Mouse (Mus musculus) gastrocnemius, adult 18-20 months (tissue): Measurements from ENCODE around the gene Cobll1. TPM values are rescaled to one million over a fixed set of nuclear protein-coding genes. Genes with fewer than 3 reads are reported as not detected.
A peak's percentile ranks its signal among the peaks of the same experiment; 100 is the strongest.

Experiments
- DNase-seq: peaks from one replicate; pipeline ENCODE4 v3.0.0; 2021; ENCODE audit warnings: low spot score
- total RNA-seq, 2 experiments: library from RNA; stranded (reverse); gene quantifications; 2 replicates each; pipeline ENCODE4 v1.2.3; 2021

Gene Cobll1
- total RNA-seq, 2 experiments from 2014 or later = 5.5 to 8.8 TPM

DNA sequence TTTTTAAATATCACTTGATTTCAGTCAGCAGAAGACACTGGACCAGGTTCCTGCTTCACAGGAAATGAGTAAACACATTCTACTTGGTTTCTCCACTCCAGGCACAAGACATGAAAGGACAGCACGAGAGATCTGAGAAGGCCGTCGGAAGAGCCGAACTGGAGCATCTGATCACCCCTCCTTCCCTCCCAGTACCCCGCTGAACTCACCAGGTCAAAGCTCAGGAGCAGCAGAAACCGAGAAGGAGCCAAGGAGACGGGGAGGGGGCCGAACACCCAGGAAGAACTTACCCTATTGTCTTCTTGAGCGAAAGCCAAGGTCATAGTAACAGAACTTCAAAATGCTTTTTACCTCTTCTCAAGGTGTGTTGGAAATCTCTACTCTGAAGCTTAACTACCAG is 39.5 kb downstream of the Cobll1 start:
- DNase-seq = no peak

DNA sequence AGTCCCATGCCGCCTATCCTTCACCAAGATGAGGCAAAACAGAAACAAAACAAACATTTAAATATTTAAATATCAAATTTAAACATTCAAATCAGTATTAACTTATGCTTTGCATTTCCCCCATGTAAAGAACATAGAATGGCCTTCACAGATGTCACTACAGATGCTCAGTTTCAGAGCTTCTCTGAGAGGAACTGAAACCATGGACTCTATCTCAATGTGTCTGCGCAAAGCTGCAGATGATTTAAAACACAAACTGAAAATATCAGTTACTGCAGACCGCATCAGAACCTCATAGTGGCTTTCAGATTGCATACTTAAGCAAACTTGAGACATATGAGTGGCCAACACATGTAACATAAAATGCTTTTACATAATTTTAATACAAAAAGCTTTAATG is 40.6 kb downstream of the Cobll1 start:
- no peak for DNase-seq

DNA sequence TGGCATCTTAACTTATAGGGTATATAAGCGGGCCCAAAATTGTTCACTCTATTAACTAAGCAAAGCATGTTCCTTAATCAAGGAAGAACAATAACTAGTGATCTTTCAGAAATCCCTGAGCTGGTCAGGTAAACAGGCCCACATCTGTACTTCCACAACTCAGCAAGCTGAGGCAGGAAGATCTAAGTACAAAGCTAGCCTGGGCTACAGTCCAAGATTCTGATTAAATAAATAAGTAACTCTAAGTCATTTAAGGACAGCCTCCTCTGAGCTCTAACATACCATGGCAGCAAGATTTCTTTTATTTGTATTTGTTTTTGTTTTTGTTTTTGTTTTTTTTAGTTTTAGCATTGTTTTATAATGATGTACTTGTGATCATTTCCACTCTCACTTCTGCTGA is 42.2 kb downstream of the Cobll1 start:
- no peak for DNase-seq

DNA sequence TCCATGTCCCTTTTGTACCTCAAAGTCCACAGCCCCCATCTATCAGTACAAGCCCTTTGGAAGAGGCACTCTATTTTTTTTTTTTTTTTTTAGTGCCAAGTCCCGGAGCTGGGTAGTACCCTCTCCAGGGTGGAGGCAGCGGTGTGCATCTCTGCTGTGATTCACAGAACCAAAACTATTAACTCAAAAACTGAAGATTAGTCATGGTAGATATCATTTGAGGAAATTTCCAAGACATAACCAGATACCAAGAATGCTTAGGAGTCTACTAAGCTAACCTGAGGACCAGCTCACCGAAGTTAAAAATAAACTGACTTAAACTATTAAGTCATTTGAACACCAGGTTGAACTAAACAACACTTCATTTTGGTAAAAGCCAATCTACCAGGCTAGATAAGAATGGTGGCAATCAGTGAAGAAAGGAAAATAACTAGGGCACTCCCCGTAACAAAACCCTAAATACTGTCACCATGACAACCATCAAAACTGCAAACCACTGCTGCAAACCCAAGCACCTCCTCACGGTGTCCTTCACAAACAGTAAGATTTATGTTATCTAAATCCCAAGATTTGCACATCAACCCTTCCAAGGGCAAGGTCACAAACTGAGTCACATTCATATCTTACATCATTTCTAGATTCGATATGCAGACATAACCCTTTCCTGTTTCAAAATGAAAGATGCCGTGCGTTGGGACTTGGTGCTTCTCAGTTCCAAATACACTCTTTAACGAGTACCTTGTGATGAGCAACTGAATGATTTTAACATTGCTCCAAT is 43.8 kb downstream of the Cobll1 start:
- DNase-seq = no peak

DNA sequence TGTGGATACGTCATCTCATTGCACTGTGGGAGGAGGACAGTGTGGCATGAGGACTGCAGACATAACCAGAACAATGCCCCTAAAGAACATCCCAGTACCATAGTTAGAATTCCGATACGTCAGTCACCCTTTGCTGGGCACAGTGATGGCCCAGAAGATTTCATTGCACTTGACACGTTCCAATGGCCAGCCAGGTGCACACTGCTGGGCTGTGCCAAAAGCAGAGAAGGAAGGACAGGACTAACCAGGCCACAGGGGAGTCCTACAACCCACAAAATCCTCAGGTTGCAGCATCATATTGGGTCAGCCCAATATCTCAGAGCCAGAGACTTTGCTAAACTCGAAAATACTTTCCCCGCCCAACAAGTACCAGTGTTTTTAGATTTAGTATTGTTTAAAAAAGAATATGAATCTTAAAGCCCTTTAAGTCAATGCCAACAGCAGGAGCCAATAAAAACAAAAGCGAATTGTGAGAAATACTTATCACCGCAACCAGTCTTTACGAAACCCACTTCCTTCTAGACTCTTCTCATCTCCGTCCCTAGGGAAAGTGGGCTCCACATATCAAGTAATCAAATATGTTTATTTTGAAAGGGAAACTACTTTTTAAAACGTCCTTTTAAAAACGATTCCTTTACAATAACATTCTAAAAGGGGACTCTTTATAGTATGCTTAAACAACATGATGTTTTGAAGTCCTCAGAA is 46.0 kb downstream of the Cobll1 start:
- DNase-seq = no peak

DNA sequence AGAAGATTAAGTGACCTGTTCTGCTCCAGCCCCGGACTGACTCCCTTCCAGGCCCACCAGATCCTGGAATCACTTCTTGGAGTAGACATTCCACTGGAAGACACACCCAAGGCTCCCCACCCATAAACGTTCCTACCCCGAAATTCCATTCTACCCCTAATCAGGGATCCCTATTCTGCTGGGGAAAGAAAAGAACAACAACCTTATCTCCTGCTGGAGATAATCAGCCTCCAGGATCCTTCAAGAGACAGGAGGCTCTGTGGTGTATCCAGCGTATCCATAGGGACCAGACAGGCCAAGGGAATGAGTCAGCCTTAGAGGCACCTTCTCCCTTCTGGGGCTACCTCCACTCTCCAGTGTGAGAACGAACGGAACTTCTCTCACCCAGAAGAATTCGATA is 47.8 kb downstream of the Cobll1 start:
- no peak for DNase-seq

DNA sequence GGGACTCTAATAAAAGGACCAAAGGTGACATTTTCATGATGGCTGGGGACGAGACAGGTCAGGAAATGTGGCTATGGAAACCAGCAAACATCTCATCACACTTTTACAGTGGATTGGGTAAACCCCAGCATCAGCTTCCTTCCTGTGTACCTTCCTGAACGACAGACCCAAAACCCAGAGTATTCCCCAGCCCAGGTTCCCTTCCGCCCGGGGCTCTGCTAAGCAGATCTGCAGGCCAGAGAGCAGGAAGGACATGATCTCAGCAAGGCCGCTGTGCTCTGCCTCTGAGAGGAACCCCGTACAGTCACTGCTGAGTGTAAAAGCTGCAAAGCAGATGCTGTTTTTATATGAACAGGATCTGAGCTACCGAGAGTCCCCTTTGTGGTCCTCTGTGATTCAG is 49.9 kb downstream of the Cobll1 start:
- peak; percentile 15 for DNase-seq

DNA sequence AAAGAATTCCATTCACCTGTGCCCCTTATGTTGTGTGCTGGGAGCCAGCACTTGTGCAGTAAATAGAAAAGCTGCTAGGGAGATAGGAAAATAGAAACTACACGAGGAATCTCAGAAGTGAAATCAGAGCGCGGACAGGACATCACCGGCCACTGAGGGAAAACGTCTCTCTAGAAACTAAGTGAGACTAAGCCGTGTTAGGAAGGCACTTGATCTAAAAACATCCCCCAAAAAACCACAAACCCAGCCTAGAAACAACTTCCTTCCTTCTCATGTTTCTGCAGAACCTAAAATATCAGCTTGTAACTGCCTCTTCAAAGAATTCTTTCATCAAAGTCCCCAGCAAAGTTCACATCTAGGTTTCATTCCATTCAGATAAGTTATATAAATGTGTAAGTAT is 50.6 kb downstream of the Cobll1 start:
- DNase-seq = no peak

DNA sequence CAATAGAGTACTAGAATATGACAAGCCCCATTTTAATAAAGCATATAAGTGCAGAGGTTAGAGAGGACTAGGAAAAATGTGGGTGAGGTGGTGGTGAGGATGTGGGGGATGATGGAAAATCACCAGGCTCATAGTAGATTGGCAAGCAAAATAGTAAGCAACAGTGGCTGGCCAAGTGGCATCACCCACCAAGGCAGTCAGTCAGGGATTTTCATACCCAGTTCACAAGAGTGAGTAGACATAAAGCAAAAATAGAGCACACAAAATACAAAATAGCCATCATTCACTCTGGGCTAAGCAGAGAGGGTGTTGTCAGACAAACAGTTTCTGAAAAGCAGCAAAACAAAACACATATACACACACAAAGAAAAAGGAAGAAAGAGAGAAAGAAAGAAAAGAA is 51.6 kb downstream of the Cobll1 start:
- no peak for DNase-seq

DNA sequence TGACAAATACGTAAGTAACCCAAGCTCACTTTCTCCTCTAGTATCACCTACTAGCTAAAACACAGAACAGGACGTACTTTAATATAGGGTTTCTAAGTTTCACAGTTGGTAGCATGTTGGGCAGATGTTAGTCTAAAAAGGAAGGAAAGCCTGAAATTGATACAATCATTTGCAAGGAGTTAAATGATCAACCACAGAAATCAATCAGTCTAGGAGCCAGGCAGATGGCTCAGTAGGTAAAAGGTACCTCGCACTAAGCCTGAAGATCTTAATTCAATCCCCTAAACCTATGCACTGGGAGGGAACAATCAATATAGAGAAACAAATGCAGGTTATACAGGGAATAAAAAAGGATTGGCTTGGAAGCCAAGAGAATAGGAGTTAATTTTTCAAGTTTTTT is 52.0 kb downstream of the Cobll1 start:
- DNase-seq = no peak

DNA sequence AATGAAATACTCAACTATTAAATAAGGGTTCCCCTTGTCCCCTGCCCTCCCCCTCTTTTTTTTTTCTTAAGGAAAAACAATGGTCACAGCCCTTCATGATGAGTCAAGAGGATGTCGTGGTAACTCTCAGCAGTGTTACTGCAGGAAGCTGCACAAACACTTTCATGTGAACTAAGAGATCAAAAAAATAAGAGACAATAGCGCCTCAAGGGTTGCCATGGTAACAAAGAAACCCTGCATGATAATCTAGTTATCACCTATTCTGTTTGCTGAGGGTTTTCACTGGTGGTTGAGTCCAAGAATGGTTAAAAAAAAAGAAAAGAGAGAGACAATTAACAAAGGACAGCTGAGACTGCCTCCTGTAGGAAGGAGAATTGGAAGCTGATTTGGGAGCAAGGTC is 56.5 kb downstream of the Cobll1 start:
- DNase-seq = no peak

DNA sequence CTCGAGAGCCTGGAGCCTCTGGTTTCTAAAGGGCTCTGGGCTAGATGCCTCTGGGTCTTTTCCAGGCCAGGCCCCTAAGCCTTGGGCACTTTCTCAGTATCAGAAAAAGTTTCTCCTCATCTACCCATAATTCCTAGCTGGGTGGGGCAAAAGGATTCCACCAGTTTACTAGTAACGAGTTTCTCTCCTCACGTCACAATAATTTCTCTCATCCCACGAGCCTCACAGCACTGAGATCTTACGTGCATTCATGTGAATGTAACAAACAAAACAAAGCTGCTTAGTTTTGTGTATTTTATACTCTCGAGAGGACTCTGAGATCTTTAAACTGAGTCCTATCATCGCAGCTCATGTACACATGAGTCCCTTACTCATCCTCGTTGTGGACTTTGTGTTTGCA is 57.5 kb downstream of the Cobll1 start:
- DNase-seq = no peak

DNA sequence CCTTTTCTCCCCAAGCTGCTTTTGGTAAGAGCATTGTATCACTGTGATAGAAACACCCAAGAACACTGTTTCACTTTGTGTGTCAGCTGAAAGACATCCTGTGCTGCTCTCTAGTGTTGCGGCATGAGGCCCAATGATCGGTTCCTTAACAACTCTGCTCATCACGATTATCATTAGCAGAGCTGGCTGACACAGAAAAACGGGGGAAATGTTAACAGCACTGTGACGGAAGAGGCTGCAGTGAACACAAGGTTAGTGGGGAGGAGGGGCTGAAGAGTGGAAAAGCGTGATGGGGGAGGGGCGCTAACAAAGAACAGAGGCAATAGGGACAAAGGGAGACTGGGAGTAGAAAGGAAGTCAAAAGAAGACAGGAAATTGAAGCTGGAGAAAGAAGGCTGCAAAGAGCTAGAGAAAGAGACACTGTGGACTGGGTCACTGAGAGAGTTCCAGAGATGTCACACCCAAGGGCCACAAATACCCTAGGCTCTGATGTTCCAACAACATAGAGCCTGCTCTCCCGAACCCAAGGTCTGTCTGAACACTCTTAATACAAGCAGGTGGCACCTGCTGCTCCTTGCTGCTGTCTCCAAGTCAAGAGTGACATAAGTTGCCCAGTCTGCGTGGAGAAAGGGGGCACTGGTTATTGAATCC is 58.0 kb downstream of the Cobll1 start:
- no peak for DNase-seq

DNA sequence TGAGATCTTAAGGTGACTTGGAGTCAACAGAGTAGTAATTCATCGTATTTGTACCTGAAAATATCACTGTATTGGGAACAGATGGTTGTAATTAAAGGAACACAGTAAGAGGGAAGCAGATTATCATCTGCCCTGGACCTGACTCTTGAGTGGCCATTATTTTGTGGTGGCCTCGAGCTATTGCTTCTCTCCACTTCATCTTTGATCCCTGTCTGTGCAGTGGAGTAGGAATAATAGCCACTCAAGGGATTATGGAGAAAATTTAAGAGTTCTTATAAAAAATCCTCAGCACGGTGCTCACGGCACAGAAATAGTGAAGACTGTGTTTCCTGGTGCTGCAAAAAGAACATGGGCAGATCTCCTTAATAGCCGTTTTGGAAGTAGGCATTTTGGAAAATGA is 63.6 kb downstream of the Cobll1 start:
- DNase-seq = no peak

DNA sequence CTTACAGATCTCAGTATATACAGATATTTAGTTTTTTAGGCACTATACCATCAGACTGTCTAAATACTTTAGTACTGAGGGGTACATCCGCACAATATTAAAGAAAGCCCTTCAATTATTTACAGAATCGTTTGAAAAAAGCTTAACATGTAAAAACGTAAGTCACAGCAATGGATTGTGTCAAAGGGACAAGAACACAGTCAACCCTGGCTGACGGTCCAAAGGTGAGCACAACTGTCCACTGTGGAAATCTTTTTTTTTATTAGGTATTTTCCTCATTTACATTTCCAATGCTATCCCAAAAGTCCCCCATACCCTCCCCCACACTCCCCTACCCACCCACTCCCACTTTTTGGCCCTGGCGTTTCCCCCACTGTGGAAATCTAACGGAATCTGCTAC is 67.1 kb downstream of the Cobll1 start:
- no peak for DNase-seq

DNA sequence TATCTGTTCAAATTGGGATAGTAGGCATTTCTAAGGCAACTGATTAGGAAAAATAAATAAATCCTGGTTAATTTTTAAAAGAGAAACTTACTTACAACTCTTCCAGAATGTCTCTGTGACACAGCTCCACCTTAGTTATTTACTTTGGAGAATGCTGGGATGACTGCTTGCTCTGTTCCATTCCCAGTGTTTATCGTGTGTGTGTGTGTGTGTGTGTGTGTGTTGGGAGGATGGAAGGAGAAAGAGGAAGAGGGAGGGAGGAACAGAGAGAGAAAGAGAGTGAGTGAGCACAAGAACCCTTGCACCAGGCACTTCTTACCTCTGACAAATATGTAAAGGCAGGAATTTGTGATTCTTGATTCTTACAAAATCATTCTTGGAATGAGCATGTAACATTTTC is 67.7 kb downstream of the Cobll1 start:
- DNase-seq = no peak

DNA sequence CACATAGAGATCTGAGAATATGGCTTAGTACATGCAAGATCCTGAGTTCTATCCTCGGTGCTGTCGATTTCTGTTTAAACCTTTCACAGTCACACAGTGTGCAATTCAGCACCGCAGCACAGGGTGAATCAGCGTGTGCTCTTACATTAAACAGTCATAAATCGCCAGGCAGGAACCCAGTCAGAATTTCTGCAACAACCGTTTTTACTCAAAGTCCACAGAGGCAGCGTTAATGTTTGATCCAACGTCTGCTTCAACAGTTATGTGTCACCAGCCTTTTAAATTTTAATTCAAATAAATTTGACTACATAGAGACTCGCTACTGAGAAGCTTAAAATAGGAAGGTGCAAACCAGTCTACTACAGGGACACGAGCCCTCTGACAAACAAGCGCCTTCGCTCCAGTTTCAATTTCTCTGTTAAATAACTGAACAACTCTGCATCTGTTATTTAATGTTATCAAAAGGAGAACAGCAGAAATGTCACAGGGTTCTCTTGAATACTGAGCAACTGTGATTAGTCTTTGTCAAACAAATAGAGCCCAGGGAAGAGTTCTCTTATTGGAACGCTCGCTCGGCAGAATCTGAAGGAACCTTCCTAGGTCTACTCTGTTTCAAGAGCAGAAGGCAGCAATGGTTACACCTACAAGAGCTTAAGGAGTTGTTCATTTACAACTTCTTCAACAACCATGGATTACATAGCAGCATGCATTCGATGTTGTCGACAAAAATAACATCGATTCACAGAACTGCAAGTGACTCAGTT is 68.3 kb downstream of the Cobll1 start:
- DNase-seq = no peak

DNA sequence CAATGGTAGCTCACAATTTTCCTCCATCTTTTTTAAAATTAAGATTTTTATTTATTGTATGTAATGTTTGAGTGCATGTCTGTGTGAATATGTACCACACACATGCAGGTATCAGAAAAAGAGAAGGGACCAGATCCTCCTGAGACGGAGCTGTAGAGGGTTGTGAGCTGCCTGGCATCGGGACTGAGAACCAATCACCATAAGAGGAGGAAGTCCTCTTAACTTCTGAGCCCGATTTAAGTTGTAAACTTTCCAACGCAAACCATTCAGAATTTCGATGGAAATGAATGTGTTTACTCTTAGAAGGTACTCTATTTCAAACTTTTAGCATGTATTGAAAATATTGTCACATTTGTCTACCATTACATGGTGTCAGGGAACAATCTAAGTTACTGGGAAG is 68.9 kb downstream of the Cobll1 start:
- DNase-seq = no peak

DNA sequence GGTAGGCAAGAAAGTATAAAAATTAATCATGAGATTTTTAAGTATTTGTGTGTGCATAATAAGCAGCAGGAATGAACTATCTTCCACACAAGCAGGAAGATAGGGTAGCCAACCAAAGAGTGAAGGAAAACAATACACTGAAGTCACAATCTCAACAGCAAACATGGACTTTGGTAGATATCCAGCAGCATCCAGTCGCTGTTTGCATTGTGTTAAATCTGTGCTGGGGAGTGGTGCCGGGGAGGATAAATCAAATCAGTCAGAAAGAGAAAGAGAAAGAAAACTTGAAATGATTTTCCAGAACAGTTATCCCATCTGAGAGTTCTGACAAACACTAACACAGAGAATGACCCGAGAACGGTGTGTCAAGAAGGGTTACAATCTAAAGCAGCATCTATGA is 75.2 kb downstream of the Cobll1 start:
- DNase-seq = no peak

DNA sequence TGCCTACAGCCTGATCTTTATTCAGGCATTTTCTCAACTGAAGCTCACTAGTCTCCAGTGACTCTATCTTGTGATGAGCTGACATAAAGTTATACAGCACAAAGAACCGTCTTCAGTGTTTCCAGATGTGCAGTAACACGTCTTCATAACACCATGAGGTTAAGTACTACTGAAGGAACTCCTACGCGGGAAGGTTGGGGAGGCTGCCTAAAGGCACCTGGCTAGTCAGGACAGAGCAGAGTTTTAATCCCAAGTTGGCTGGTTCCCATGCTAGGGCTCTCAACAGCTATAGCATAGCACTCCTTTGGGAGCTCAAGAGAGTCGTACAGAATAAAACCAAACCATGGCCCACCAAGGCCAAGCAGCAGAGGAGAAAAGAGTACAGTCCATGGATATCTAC is 76.6 kb downstream of the Cobll1 start:
- no peak for DNase-seq

DNA sequence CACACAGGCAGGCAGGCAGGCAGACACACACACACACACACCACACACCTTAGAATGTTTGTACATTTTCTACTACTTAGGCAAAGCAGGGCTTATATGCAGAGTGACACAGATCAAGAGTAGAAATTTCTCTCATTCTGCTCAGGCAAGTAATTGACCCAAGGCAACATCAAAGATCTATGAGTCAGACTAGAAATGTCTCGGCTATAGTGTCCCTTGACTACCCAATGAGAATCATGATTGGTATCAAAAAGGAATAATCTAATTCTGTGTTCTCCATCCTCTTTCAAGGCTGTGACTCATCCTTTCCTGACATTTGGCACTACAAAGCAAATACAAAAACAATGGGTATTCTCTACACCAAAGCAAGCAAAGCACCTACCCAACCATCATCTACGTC is 77.5 kb downstream of the Cobll1 start:
- no peak for DNase-seq
